Mouse (Mus musculus) hindbrain, embryonic 11.5 days (tissue): ENCODE results near the gene Spag7. TPM values are rescaled to one million over a fixed set of nuclear protein-coding genes. Genes with fewer than 3 reads are reported as not detected.

Experiments
- ATAC-seq: fragments of 200-750 bp; cut with Nextera tagmentation; 2 replicates; pipeline ENCODE4 v1.8.0; 2017; ENCODE audit warnings: mild to moderate bottlenecking, moderate TSS enrichment, moderate library complexity; ENCODE audit not compliant: low FRiP score
- DNase-seq: peaks from one replicate; pipeline ENCODE4 v3.0.0-alpha.2; 2015; ENCODE audit warnings: low spot score
- H3K27ac ChIP-seq: fragments of 300-500 bp; sonication (generic); 2 replicates; pipeline ENCODE4 v1.5.1; 2014; ENCODE audit warnings: mild to moderate bottlenecking, low read depth, low read length
- H3K27me3 ChIP-seq: fragments of 300-500 bp; sonication (generic); 2 replicates; pipeline ENCODE4 v1.6.1; 2014; ENCODE audit warnings: mild to moderate bottlenecking, low read length, moderate library complexity, mixed read lengths; ENCODE audit not compliant: control insufficient read depth, insufficient read depth
- H3K36me3 ChIP-seq: fragments of 300-500 bp; sonication (generic); 2 replicates; pipeline ENCODE4 v1.6.1; 2014; ENCODE audit warnings: mild to moderate bottlenecking, low read length, moderate library complexity, mixed read lengths; ENCODE audit not compliant: control insufficient read depth, insufficient read depth
- H3K4me1 ChIP-seq: fragments of 300-500 bp; sonication (generic); replicated peaks from 2 replicates; pipeline ENCODE4 v1.6.1; 2014; ENCODE audit warnings: low read length, mixed read lengths; ENCODE audit not compliant: control insufficient read depth, insufficient read depth
- H3K4me2 ChIP-seq: fragments of 300-500 bp; sonication (generic); replicated peaks from 2 replicates; pipeline ENCODE4 v1.6.1; 2014; ENCODE audit warnings: mild to moderate bottlenecking, low read depth, low read length
- H3K4me3 ChIP-seq: fragments of 300-500 bp; sonication (generic); 2 replicates; pipeline ENCODE4 v1.5.1; 2014; ENCODE audit warnings: low read depth, low read length
- H3K9ac ChIP-seq: fragments of 300-500 bp; sonication (generic); 2 replicates; pipeline ENCODE4 v1.6.1; 2014; ENCODE audit warnings: low read depth, low read length
- H3K9me3 ChIP-seq: fragments of 300-500 bp; sonication (generic); 2 replicates; pipeline ENCODE4 v1.6.1; 2016; ENCODE audit warnings: low read length; ENCODE audit not compliant: control insufficient read depth
- WGBS: fragments of 180-500 bp; shearing (Covaris S2); extraction: QIAGEN DNeasy Blood & Tissue Kit; methylation state at CpG from one replicate; pipeline ENCODE4 v1.1.7; 2014; 5-methylcytosine and 5-hydroxymethylcytosine counted together
- polyA plus RNA-seq: library from polyadenylated mRNA; unstranded; fragments of >200 nt; fragmentation: Nextera tagmentation; extraction: Ambion mirVana; gene quantifications from 2 replicates; pipeline ENCODE4 v1.2.1, GENCODE M21; 2014

The Spag7 gene
- polyA plus RNA-seq, 1 experiment from 2014 or later: 176 TPM

GRCm38 (mm10) chr11:70656964-70657363 lies 12.3 kb downstream of the Spag7 start, which contains the start of gene Eno3:
Gene Eno3 (plus strand): TSS chr11:70657202.
- WGBS: 0% methylated on average over 3 of the region's 3 CpGs
- Histone ChIP-seq H3K9ac (peak within 1 kb of the TSS; percentile 97), H3K4me2 (peak within 1 kb of the TSS; percentile 84), H3K4me3 (peak within 1 kb of the TSS; percentile 99), H3K27ac (peak within 1 kb of the TSS; percentile 96; the same call in 1 of the 2 replicates), H3K36me3 (no peaks in the 10 kb centered on the region; the same call in 1 of the 2 replicates), H3K9me3 (no peaks in the 10 kb centered on the region), H3K4me1 (0 out of 2 replicates have a peak, but pooled peaks cover 10% of the 10 kb centered on the region), H3K27me3 (no peaks in the 10 kb centered on the region)
- no peak for ATAC-seq
- no peak for DNase-seq

- peak overlapping the region; percentile 96; the same call in 1 of the 2 replicates for H3K27ac ChIP-seq
- peak overlapping the region; percentile 99; the same call in 1 of the 2 replicates for H3K4me3 ChIP-seq
- 0 out of 2 replicates have a peak, but pooled peaks cover 12% of the 10 kb centered on the region for H3K4me1 ChIP-seq
- peak overlapping the region; percentile 97 for H3K9ac ChIP-seq
- no peaks in the 10 kb centered on the region; the same call in 1 of the 2 replicates for H3K36me3 ChIP-seq
- no peaks in the 10 kb centered on the region for H3K27me3 ChIP-seq
- no peaks in the 10 kb centered on the region for H3K9me3 ChIP-seq
- 3% methylated on average over 16 of the region's 16 CpGs for WGBS
- no peak for ATAC-seq
- peak overlapping the region; percentile 84 for H3K4me2 ChIP-seq
- DNase-seq: peak; percentile 58
Observed at GRCm38 (mm10) chr11:70656456-70656927, 12.7 kb downstream of the Spag7 start.

GRCm38 (mm10) chr11:70655571-70656455 lies 13.4 kb downstream of the Spag7 start:
- Histone ChIP-seq H3K4me3 (peak overlapping the region; percentile 99), H3K4me2 (peak overlapping the region; percentile 84), H3K27me3 (no peaks in the 10 kb centered on the region), H3K27ac (peak overlapping the region; percentile 96), H3K36me3 (no peaks in the 10 kb centered on the region; the same call in 1 of the 2 replicates), H3K4me1 (0 out of 2 replicates have a peak, but pooled peaks cover 12% of the 10 kb centered on the region), H3K9me3 (no peaks in the 10 kb centered on the region), H3K9ac (peak overlapping the region; percentile 97)
- WGBS: under 1% methylated on average over 59 of the region's 61 CpGs
- DNase-seq (peak; percentile 74), ATAC-seq (peak; percentile 52)

GRCm38 (mm10) chr11:70654923-70655570 lies 14.2 kb downstream of the Spag7 start:
- Histone ChIP-seq H3K4me2 (peak overlapping the region; percentile 84), H3K9ac (peak overlapping the region; percentile 97), H3K27me3 (no peaks in the 10 kb centered on the region), H3K27ac (peak overlapping the region; percentile 96), H3K36me3 (0 out of 2 replicates have a peak, but pooled peaks cover 4% of the 10 kb centered on the region), H3K4me3 (peak overlapping the region; percentile 99), H3K4me1 (0 out of 2 replicates have a peak, but pooled peaks cover 12% of the 10 kb centered on the region), H3K9me3 (no peaks in the 10 kb centered on the region)
- DNase-seq (peak; percentile 88), ATAC-seq (peak; percentile 50)
- WGBS: under 1% methylated on average over 45 of the region's 48 CpGs

- WGBS: under 1% methylated on average over 54 of the region's 61 CpGs
- H3K9me3 ChIP-seq: no peaks in the 10 kb centered on the region
- DNase-seq: peak; percentile 82
- peak; percentile 46 for ATAC-seq
- H3K9ac ChIP-seq: peak within 1 kb of the TSS; percentile 97
- H3K4me3 ChIP-seq: peak within 1 kb of the TSS; percentile 99
- 0 out of 2 replicates have a peak, but pooled peaks cover 5% of the 10 kb centered on the region for H3K36me3 ChIP-seq
- peak within 1 kb of the TSS; percentile 84 for H3K4me2 ChIP-seq
- H3K4me1 ChIP-seq: 0 out of 2 replicates have a peak, but pooled peaks cover 12% of the 10 kb centered on the region
- H3K27me3 ChIP-seq: no peaks in the 10 kb centered on the region
- H3K27ac ChIP-seq: peak within 1 kb of the TSS; percentile 96
Observed at GRCm38 (mm10) chr11:70654198-70654922, 14.9 kb downstream of the Spag7 start, which contains the start of gene Pfn1. Gene Pfn1 (minus strand): TSS chr11:70654644.

GRCm38 (mm10) chr11:70653345-70654197 lies 15.6 kb downstream of the Spag7 start:
- DNase-seq (peak; percentile 82), ATAC-seq (peak; percentile 65)

GRCm38 (mm10) chr11:70652884-70653344 lies 16.3 kb downstream of the Spag7 start:
- Histone ChIP-seq H3K4me1 (peaks cover 17% of the 10 kb centered on the region), H3K9me3 (no peaks in the 10 kb centered on the region), H3K4me3 (peak overlapping the region; percentile 99), H3K36me3 (0 out of 2 replicates have a peak, but pooled peaks cover 7% of the 10 kb centered on the region), H3K9ac (peak overlapping the region; percentile 97), H3K27ac (no peak overlapping the region), H3K4me2 (peak overlapping the region; percentile 84), H3K27me3 (no peaks in the 10 kb centered on the region)
- 63% methylated on average over 6 of the region's 6 CpGs for WGBS
- DNase-seq: no peak
- ATAC-seq: no peak

More at GRCm38 (mm10) chr11:70653345-70654197, 15.6 kb downstream of the Spag7 start:
- Histone ChIP-seq H3K27ac (peak overlapping the region; percentile 96), H3K4me3 (peak overlapping the region; percentile 99), H3K9me3 (no peaks in the 10 kb centered on the region), H3K4me1 (peaks cover 13% of the 10 kb centered on the region; the same call in 1 of the 2 replicates), H3K36me3 (0 out of 2 replicates have a peak, but pooled peaks cover 7% of the 10 kb centered on the region), H3K27me3 (no peaks in the 10 kb centered on the region), H3K9ac (peak overlapping the region; percentile 97), H3K4me2 (peak overlapping the region; percentile 84)
- under 1% methylated on average over 57 of the region's 63 CpGs for WGBS
